Mouse (Mus musculus) erythroblast, embryonic 14.5 days (primary cell): ENCODE results near the gene Spata2l.

Source experiments
- GATA1 ChIP-seq: IDR thresholded peaks from 2 replicates; pipeline ENCODE4 v1.6.1; 2012; ENCODE audit warnings: low read length, inconsistent platforms, mixed read lengths
- TAL1 ChIP-seq: IDR thresholded peaks from 3 replicates; pipeline ENCODE4 v1.6.1; 2012; ENCODE audit warnings: low read length, inconsistent platforms, mixed read lengths

DNA sequence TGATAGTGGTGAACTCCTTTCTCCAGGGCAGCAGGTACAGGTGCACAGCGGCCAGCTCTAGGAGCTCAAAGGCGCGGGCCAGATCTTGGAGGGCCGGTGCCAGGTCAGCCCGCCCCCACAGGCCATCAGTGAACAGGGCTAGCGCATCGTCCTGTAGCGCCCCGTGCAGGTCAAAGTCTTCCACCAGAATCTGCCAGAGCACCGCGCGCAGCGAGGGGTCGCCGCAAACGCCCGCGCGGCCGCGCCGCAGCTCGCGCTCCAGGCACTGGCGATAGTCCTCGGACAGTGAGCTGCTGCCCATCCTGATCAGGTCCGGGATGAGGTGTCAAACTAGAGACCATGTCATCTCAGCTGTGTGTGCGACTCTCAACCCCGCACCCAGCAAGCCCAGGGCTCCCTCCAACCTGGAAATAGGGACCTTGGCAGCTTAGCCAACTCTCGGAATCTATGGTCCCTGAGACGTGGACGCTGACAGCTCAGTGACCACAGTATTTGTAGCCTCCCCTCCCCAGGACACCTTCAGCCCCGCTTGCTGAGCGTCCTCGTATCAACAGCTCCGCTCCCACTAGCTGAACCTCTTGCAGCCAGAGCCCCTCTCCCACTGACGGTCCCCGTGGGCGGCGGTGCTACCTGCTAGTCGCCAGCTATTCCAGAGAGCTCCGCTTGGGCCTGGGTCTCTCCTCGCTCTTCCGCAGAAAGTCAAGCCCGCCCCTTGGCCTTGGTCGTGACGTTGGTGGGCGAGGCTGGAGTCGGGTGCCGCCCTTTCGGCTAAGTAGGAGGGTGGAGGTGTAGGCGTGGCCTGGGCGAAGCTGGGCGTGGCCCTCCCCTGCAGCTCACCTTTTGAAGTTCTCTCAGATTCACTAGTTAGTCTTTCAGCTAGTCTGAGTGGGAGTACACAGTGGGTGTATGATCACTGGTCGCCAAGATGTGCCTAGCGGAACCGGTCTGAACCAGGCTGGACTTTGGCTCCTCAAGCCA is at the start of gene Spata2l:
- TF ChIP-seq TAL1, result no peak
- no peak for TF ChIP-seq GATA1
